Mouse (Mus musculus) stomach, postnatal 0 days (tissue): ENCODE data around the gene Efcab12. TPM values are rescaled to one million over a fixed set of nuclear protein-coding genes. Genes with fewer than 3 reads are reported as not detected.

Source experiments
- ATAC-seq: fragments of 200-750 bp; cut with Nextera tagmentation; 2 replicates; pipeline ENCODE4 v1.8.0; 2017; ENCODE audit not compliant: low FRiP score, low TSS enrichment
- DNase-seq: peaks from one replicate; pipeline ENCODE4 v3.0.0-alpha.2; 2016; ENCODE audit warnings: low spot score
- H3K27ac ChIP-seq: fragments of 300-500 bp; sonication (generic); replicated peaks from 2 replicates; pipeline ENCODE4 v1.5.1; 2014; ENCODE audit warnings: mild to moderate bottlenecking, control low read depth
- H3K27me3 ChIP-seq: fragments of 300-500 bp; sonication (generic); 2 replicates; pipeline ENCODE4 v1.6.1; 2014; ENCODE audit warnings: low read length; ENCODE audit not compliant: control insufficient read depth, insufficient read depth
- H3K36me3 ChIP-seq: fragments of 300-500 bp; sonication (generic); 2 replicates; pipeline ENCODE4 v1.6.1; 2014; ENCODE audit warnings: low read length, mixed read lengths; ENCODE audit not compliant: control insufficient read depth, insufficient read depth
- H3K4me1 ChIP-seq: fragments of 300-500 bp; sonication (generic); replicated peaks from 2 replicates; pipeline ENCODE4 v1.6.1; 2014; ENCODE audit warnings: antibody characterized with exemption; ENCODE audit not compliant: control insufficient read depth, insufficient read depth
- H3K4me2 ChIP-seq: fragments of 300-500 bp; sonication (generic); replicated peaks from 2 replicates; pipeline ENCODE4 v1.6.1; 2014; ENCODE audit warnings: low read depth, mild to moderate bottlenecking, control low read depth, moderate library complexity
- H3K4me3 ChIP-seq: fragments of 300-500 bp; sonication (generic); 2 replicates; pipeline ENCODE4 v1.5.1; 2014; ENCODE audit warnings: low read depth, low read length, control low read depth
- H3K9ac ChIP-seq: fragments of 300-500 bp; sonication (generic); 2 replicates; pipeline ENCODE4 v1.6.1; 2014; ENCODE audit warnings: mild to moderate bottlenecking, low read length, control low read depth, mixed read lengths
- H3K9me3 ChIP-seq: fragments of 300-500 bp; sonication (generic); 2 replicates; pipeline ENCODE4 v1.6.1; 2016; ENCODE audit warnings: low read length; ENCODE audit not compliant: control insufficient read depth
- CTCF ChIP-seq: IDR thresholded peaks from 2 replicates; pipeline ENCODE4 v1.5.1; 2016; ENCODE audit warnings: antibody characterized with exemption, low read depth, mild to moderate bottlenecking, moderate library complexity
- EP300 ChIP-seq: optimal IDR thresholded peaks from 2 replicates; pipeline ENCODE3; 2016; ENCODE audit warnings: antibody characterized with exemption
- whole genome bisulfite sequencing: fragments of 180-500 bp; shearing (Covaris S2); extraction: QIAGEN DNeasy Blood & Tissue Kit; methylation state at CpG from one replicate; pipeline ENCODE4 v1.1.7; 2014; 5-methylcytosine and 5-hydroxymethylcytosine counted together
- polyA plus RNA-seq: library from polyadenylated mRNA; unstranded; fragments of >200 nt; fragmentation: Nextera tagmentation; extraction: Ambion mirVana; gene quantifications from 2 replicates; pipeline ENCODE4 v1.2.1, GENCODE M21; 2015

The Efcab12 gene
- polyA plus RNA-seq, 1 experiment from 2014 or later = 0.17 TPM

GRCm38 (mm10) chr6:115852446-115853090 is 14.4 kb upstream of the Efcab12 start:
- H3K4me1 ChIP-seq = no peaks in the 10 kb centered on the region
- no peak for DNase-seq
- H3K4me2 ChIP-seq = peak overlapping the region; percentile 50
- H3K9ac ChIP-seq = peak overlapping the region; percentile 61
- H3K9me3 ChIP-seq = no peaks in the 10 kb centered on the region
- no peak; the same call in 1 of the 2 replicates for ATAC-seq
- H3K27ac ChIP-seq = peak overlapping the region; percentile 86
- no peaks in the 10 kb centered on the region for H3K27me3 ChIP-seq
- WGBS = 4% methylated on average over 20 of the region's 20 CpGs
- H3K36me3 ChIP-seq = no peaks in the 10 kb centered on the region
- no peak for TF ChIP-seq EP300
- no peak for TF ChIP-seq CTCF
- H3K4me3 ChIP-seq = peak overlapping the region; percentile 57

GRCm38 (mm10) chr6:115848598-115849304 is 10.5 kb upstream of the Efcab12 start:
- Histone ChIP-seq H3K4me3 (no peak overlapping the region), H3K4me1 (no peaks in the 10 kb centered on the region), H3K27me3 (no peaks in the 10 kb centered on the region), H3K27ac (no peak overlapping the region), H3K4me2 (no peak overlapping the region), H3K9me3 (no peaks in the 10 kb centered on the region), H3K9ac (no peak overlapping the region), H3K36me3 (no peaks in the 10 kb centered on the region)
- 91% methylated on average over 10 of the region's 10 CpGs for WGBS
- TF ChIP-seq EP300 (no peak), CTCF (no peak)
- ATAC-seq (no peak), DNase-seq (no peak)

GRCm38 (mm10) chr6:115846640-115847411 is 8.6 kb upstream of the Efcab12 start:
- Histone ChIP-seq H3K4me3 (no peak overlapping the region), H3K36me3 (no peaks in the 10 kb centered on the region; the same call in 1 of the 2 replicates), H3K27ac (no peak overlapping the region), H3K9me3 (no peaks in the 10 kb centered on the region), H3K9ac (no peak overlapping the region), H3K4me1 (no peaks in the 10 kb centered on the region), H3K27me3 (no peaks in the 10 kb centered on the region), H3K4me2 (no peak overlapping the region)
- 51% methylated on average over 5 of the region's 8 CpGs for WGBS
- ATAC-seq (peak; percentile 73), DNase-seq (peak; percentile 66)
- TF ChIP-seq CTCF = peak; percentile 81
- no peak for TF ChIP-seq EP300

- H3K4me3 ChIP-seq = no peak overlapping the region
- H3K36me3 ChIP-seq = no peaks in the 10 kb centered on the region; the same call in 1 of the 2 replicates
- no peak for TF ChIP-seq EP300
- no peak for TF ChIP-seq CTCF
- H3K4me2 ChIP-seq = no peak overlapping the region
- H3K9ac ChIP-seq = no peak overlapping the region; the same call in 1 of the 2 replicates
- no peaks in the 10 kb centered on the region for H3K27me3 ChIP-seq
- no peaks in the 10 kb centered on the region for H3K4me1 ChIP-seq
- no peaks in the 10 kb centered on the region for H3K9me3 ChIP-seq
- 90% methylated on average over 4 of the region's 4 CpGs for WGBS
- no peak overlapping the region for H3K27ac ChIP-seq
- ATAC-seq (no peak), DNase-seq (no peak)
Observed at GRCm38 (mm10) chr6:115845006-115845405, 6.8 kb upstream of the Efcab12 start.

GRCm38 (mm10) chr6:115838745-115839144 is 533 bp upstream of the Efcab12 start:
- Histone ChIP-seq H3K9me3 (no peaks in the 10 kb centered on the region), H3K27me3 (no peaks in the 10 kb centered on the region), H3K36me3 (no peaks in the 10 kb centered on the region; the same call in 1 of the 2 replicates), H3K9ac (no peak overlapping the region), H3K4me1 (no peaks in the 10 kb centered on the region), H3K27ac (peak overlapping the region; percentile 49; the same call in 1 of the 2 replicates), H3K4me2 (peak overlapping the region; percentile 57), H3K4me3 (peak overlapping the region; percentile 27; the same call in 1 of the 2 replicates)
- 57% methylated on average over 5 of the region's 5 CpGs for WGBS
- no peak for DNase-seq
- peak; percentile 43 for ATAC-seq
- no peak for TF ChIP-seq CTCF
- TF ChIP-seq EP300 = no peak
